Mouse (Mus musculus) thymus, postnatal 4 days (tissue): Measurements from ENCODE around the gene Echdc2.
A peak's percentile ranks its signal among the peaks of the same experiment; 100 is the strongest.
"Not testable (repeated sequence)": the region's sequence is repeated elsewhere in the genome, so short reads cannot be mapped to it uniquely, and the experiment has no call there.

Experiments used
- DNase-seq: peaks from one replicate; pipeline ENCODE4 v3.0.0; 2021

Gene Echdc2

DNA sequence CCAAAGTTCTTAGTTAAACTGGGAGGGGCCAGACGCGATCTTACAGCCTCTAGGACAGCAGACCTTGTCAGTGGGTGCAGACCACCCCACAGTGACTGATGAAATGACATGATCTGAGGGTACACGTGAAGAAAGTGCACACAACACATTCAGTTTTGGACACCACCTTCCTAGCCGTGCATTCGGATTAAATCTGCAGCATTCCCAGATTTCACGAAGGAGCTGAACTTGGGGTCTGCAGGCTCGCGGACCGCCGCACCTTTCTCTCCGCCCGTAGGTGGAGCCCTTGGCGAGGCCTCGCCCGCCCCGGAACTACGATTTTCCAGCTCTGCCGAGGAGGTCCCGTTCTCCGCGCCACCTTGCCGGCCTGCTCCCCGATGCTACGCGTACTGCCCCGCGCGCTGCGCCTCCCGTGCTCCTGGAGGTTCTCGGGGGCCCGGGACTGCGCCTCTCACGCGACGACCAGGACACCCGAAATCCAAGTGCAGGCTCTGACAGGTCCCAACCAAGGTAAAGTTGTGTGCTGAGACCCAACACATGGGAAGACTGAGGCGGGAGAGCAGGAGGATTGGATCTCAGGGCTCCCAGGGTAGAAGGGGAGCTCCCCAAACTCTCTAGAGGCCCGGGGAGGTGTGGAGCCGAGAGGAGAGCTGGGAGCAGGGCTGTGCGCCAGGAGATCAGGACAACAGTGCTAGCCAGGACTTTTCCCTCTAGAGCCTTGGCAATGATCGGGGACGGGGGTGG is at the start of gene Echdc2:
TSS of gene Echdc2 (plus strand) at position 286 of the 744 bp plus-strand sequence.
- DNase-seq, result peak; percentile 70

DNA sequence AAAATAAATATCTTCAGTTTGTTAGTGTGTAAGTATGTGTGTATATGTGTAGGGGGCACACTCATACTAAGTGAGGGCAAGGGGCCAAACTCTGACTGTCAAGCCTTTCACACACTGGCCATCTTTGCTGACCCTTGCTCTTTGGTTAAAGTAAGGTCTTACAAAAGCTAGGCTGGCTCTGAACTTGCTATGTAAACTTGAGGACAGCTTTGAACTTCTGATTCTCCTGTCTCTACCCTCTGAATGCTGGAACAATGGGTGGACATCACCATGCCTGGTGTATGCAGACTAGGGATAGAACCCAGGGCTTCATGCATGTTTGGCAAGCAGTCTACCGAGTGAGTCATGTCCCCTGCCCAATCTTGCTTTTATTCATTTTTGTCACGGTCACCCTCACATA is 48.8 kb upstream of the Echdc2 start:
- no peak for DNase-seq

DNA sequence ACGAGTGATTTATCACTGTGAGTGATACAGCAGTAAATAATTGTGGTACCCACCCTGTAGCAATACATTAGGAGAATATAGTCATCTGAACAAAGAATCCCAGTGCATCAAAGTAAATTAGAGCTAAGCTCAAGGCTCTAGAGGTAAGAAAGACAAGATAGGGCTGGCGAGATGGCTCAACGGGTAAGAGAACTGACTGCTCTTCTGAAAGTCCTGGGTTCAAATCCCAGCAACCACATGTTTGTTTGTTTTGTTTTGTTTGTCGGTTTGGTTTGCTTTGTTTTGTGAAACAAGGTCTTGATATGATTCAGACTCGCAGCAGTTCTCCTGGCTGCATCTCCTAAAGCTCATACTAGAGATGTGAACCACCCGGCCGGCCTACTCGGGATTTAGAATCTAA is 47.7 kb upstream of the Echdc2 start:
- DNase-seq, result peak; percentile 18

DNA sequence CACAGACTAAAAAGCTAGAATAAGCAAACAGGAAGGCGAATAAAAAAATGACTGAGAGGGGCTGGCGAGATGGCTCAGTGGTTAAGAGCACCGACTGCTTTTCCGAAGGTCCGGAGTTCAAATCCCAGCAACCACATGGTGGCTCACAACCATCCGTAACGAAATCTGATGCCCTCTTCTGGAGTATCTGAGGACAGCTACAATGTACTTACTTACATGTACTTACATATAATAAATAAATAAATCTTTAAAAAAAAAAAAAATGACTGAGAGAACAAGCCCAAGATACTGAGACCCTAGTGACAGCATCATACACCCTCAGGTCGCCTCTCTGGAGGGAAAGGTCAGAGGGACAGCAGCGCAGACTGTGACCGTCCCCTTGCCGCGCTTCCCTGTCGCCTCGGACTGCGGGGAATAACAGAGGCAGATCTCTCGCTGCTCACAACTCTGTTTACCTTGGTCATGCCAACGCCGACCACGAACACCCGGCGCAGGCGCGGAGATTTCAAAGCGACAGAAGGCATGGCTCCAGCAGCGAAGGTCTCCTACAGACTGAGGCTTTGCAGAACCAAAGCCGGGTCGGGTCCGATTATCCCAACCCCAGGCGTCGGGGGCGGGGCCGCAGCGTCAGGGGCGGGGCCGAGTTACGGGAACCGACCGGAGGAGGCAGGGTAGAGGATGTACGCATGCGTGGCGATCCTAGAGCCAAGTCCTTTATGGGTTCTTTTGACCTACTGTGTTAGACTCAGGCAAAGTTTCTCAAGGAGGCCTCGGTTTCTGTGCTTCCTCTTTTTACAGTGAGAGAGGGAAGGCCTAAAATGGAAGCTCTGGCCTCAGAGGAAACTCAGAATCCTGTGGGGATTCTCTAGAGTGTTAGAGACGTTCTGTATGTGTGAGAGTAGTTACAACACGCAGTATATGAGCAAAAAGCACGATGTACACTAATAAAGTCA is 47.0 kb upstream of the Echdc2 start:
- peak; percentile 95 for DNase-seq

DNA sequence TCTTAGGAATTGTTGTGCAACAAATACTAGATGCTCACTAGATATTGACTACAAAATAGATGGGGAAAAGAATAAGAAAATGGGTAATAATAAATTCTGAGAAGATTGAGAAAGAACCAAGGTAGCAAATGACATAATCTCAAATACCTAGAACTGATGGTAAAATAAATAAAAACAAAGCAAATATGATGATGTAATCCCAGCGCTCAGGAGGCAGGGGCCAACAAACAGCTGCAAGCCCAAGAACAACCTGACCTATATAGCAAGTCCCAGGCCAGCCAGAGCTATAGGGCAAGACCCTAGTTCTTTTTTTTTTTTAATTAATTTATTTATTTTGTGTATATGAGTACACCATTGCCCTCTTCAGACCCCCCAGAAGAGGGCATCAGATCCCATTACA is 41.1 kb upstream of the Echdc2 start:
- no peak for DNase-seq

DNA sequence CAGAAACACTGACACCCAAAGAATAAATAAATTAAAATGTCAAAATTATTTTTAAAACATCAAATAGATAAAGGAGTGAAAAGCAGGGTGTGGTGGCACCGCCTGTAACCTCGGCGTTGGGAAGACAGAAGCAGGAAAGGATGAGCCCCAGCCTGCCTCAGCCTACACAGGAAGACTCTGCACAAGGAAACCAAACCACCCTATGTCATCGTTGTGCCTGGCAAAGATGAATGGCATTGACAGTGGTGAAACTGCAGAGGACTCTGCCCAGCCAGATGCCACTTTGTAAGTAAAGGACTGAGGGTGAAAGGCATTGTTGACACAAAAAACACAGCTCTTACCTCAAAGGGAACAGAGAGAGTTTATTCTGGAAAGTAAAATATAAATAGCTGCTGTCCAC is 39.0 kb upstream of the Echdc2 start:
- DNase-seq, result no peak

DNA sequence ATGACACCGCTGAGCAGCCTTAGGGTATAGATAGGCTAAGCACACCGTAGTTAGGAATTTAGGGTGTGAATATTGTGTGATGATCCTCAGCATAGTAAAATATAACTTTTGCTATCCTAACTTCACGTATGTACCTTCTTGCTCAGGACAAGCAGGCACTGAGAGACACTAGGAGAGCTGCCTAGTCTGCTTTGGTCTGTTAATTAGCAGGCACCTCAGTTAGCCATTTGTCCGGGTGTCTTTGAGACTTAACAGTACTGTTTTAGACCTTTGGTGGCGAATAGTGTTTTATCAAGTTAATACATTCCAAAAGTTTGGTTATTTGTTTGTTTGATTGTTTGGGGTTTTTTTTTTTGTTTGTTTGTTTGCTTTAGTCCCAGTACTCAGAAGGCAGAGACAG is 37.7 kb upstream of the Echdc2 start:
- no peak for DNase-seq

DNA sequence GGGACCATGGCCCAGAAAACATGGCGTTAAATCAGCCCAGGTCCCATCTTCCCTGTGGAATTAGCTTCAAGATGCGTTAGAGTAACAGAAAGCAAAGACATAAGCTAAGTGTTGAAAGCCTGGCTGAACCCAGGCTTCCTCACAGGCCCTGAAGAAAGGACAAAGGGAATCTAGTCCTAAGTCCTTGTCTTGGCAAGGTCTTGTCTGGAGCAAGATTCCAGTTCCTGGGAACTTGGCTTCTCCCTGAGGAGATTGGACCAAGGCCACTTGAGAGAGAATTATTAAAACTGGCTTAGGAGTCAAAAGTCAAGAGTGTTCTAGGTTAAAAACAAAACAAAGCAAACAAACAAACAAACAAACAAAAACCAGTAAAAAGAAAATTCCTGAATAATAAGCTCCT is 36.9 kb upstream of the Echdc2 start:
- no peak for DNase-seq

DNA sequence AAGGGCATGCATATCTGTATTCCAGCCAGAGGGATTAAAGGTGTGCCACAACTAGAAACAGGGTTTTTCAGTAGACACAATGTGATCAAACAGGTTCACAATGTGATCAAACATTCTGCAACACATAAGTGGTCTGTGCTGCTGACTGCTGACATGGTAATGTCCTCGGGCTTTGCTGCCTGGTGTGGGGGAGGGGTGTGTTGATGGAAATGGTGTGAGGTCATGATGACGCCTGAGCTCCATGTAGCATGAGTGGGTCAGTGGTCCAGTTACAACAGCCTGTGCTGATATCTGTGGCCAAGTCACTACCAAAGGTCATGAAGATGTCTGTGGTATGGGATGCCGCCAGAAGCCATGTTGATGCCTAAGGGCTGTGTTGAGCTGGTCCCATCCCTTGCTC is 34.8 kb upstream of the Echdc2 start:
- no peak for DNase-seq

DNA sequence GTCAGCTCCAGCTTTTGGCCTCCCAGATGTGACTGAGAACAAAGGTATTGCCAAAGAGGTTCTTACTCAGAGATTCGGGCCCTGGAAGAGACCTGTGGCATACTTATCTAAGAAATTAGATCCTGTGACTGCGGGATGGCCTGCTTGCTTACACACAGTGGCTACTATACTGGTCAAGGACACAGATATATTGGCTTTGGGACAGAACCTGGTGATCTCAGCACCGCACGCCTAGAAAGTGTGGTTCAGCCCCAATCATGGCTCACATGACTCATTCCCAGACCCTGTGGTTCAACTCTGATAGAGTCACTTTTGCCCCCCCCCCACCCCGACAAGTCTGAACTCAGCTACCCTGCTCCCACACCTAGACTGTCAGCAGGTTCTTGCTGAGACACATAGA is 28.3 kb upstream of the Echdc2 start:
- no peak for DNase-seq

DNA sequence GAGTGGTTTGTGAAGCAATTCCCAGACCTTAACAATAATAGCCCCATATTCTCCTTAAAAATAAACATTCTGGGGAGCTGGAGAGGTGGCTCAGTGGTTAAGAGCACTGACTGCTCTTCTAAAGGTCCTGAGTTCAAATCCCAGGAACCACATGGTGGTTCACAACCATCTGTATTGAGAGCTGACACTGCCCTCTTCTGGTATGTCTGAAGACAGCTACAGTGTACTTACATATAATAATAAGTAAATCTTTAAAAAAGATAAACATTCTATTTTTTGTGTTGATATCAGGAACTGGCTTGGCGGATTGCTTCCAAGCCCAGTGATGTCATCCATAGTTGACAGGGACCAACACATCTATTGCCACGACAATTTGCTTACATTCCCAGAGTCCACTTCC is 22.1 kb upstream of the Echdc2 start:
- not testable (repeated sequence) for DNase-seq

DNA sequence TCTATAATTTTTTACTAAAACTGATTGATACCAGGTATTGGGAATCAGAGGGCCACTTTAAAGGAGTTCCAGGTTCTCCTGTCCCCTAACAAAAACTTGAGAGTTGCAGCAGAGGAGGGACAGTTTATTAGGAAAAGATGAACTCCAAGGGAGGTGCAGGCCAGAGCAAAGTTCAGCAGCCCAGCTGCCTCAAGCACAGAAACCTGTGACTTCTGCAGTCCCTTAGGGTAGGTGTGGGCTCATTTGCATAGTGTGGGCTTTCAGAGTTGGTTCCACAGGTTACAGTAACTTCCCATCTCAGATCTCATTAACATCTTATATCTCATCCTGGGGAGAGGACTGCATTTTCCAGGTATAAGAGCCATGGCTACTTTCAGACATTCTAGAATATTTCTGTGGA is 21.5 kb upstream of the Echdc2 start:
- no peak for DNase-seq

DNA sequence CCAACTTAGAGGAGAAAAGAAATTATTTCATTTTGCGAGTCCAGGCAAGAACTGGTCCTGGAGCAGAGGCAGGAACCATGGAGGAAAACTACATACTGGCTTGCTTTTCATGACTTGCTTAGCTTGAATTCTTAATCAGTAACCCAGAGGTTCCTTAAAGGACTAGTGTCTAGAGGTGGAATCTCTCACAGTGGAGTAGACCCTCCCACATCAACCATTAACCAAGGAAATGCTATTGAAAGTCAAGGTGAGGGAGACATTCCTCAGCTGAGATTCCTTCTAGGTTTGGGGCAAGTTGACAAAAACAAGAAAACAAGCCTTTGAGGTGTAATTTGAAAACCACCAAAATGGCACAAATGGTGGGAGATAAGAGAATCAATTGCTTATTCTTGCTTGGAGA is 20.4 kb upstream of the Echdc2 start, which contains the start of gene Scp2:
TSS of gene Scp2 (minus strand) at position 119 of the 400 bp plus-strand sequence.
- DNase-seq, result no peak

DNA sequence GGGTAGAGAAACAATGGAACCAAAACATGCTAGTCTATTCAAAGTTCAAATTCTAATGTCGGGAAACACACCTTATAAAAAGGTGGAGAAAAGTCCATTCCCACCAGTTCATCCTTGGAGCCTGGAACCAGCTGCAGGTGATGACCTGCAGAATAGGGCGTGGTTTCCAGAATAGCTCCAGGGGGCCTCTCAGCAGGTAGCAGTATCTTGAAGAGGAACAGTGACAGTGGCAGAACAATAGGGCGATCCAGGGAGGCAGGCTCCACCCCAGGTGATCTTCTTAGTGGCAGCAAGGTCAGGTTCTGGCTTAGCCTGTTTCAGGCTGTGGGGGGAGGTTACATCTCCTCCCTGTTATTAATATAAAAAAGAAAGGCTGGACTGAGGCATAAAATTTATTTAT is 19.7 kb upstream of the Echdc2 start:
- DNase-seq, result not testable (repeated sequence)

DNA sequence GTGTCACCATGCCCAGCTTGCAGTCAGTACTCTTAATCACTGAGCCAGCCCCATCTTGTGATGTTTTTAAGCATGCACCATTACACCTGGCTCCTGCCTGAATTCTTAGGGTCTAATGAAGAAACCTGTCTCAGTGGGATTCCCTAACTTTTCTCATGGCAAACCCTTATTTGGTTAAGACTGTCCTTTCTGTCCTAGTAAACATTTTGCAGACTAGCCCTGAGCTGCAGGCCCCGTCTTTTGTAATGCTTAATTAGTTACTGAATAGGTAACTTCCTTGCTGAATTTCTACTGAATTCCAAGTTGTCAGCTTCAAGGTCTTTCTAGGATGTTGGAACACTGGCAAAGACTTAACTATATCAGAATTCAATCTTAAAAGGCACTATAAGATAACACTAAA is 10.1 kb upstream of the Echdc2 start:
- not testable (repeated sequence) for DNase-seq

DNA sequence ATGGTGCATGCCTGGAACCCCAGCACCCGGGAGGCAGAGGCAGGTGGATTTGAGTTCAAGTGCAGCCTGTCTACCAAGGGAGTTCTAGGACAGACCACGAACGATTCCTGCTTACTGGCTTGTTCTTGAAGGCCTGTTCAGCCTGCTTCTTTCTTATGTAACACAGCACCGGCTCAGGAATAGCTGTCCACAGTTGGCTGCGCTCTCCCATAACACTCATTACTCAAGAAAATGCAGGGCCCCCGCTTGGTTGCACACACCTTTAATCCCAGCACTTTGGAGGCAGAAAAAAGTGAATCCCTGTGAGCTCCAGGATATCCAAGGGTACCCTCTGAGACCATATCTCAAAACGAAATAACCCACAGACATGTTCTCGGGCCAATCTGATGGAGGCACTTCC is 3.3 kb upstream of the Echdc2 start:
- no peak for DNase-seq

DNA sequence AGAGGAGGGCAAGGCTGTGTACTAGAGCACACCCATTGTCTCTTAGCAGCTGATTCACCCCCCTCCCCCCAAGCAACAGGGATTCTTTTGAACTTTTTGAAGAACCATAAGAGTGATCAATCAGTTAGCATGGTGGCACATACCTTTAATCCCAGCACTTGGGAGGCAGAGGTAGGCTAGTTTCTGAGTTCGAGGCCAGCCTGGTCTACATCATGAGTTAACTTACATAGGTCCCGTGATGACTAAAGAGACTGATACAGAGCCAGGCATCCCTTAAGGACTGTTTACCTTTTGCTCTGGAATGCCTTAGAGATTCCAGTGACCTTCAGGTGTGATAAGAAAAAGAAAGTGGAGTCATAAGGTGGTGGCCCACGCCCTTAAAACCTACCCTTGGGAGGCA is 1.9 kb upstream of the Echdc2 start:
- no peak for DNase-seq

DNA sequence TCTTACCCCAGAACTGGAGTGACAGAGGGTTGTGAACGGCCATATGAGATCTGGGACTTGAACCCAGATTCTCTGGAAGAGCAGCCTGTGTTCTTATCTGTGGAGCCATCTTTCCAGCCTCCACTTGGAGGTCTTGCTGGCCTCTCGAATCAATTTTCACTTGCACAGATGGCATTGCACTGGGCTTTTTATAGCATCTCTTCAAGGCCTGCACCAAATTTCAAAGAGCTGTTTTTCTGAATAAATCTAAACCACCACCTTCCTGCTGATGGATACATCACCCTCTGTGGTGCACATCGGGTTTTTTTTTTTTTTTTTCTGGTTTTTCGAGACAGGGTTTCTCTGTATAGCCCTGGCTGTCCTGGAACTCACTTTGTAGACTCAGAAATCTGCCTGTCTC is 1.6 kb downstream of the Echdc2 start:
- DNase-seq, result no peak

DNA sequence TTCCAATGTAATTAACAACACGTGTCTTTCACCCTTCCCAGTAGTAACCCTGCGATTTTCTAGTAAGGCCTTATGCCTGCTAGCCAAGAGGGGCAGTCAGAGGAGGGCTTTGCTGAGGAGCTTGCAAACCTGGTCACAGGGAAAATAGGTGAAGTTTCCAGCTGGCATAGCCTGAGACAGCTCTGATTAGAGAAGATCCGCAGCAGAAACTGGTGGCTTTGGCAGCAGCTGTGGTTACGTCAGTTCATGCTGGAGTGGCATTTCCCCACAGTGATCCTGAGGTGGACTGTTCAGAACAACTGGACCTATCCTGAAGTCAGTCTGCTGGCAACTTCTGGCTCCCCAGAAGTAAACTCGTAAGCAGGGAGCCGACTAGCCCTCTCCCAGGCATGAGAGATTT is 2.8 kb downstream of the Echdc2 start:
- DNase-seq, result no peak

DNA sequence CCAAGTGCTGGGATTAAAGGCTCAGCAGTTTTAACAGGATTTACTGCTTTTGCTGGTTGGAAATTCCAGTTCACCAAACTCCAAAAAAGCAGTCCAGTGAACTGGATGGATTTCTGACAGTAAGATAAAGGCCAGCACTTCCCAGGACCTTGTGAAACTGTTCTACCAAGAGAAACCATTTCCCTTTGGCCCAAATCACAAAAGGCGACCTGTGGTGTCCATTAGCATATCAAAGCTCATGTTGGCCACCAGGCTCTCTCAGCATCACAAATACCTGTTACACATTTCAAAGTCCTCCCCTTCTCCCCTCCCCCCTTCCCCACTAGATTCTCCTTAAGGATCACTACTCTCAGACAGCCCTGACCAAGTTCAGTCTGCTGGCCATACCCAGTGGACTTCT is 17.0 kb downstream of the Echdc2 start:
- DNase-seq, result no peak

DNA sequence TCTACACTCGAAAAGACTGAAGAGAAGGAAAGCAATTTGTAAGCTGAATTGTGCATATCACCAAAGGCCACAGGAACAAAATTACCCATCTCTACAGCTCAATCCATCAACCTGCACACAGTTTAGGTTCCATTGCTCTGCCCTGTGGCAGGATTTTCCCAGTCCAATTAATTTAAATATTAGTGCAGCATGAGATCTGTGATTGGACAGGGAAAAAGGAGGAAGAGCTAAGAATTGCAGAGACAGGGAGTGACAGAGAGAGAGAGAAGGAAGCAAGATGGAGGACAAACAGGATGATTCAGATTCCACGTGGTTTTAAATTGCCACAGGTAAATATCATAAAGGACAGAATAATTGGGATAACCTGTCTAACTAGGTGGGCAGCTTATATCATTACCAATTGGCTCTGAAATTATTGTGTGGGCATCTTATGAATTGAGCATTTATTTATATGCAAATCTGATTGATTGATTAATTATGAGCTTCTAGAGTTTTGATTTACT is 27.6 kb downstream of the Echdc2 start:
- no peak for DNase-seq

DNA sequence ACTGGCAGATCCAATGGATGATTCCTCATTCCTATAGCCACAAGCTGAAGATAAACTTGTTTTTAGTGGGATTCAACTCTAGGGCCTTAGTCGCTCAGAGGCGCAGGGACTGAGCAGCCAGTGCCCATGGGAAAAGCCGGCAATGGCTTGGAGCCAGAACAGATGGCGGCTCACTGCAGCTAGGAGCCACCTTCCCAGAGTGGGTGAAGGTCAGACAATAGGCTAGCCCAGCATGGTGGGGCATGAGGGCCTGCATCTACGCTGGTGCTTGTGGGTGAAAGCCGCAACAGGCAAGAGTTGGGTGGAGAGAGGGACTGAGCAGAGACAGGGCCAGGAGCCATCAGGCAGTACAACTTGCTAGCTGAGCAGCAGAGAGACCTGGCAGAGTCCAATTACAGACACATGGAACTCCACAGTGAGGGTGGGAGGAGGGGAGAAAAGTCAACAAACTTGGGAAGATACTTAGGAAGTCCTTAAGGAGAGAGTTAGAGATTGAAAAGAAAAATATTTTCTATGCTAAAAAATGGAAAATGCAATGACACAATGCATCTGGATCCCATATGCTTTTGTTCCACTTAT is 31.1 kb downstream of the Echdc2 start:
- DNase-seq, result no peak

DNA sequence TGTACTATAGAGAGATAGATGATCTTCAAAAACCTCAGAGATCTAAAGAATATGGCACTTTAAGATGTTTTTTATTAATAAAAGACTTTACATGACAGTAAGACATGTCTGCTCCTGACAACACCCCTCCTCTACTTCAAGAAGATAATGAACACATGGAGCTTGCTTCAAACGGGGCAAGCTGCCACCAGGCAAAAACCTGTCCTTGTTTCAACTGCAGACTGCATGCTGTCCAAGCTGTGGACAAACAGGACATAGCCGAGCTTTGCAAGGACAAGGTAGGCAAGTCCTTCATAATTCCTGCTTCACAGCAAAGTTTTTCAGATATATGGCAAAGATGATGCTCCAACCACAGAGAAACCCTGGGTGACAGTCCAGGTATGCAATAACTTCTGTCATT is 34.0 kb downstream of the Echdc2 start:
- DNase-seq, result no peak

DNA sequence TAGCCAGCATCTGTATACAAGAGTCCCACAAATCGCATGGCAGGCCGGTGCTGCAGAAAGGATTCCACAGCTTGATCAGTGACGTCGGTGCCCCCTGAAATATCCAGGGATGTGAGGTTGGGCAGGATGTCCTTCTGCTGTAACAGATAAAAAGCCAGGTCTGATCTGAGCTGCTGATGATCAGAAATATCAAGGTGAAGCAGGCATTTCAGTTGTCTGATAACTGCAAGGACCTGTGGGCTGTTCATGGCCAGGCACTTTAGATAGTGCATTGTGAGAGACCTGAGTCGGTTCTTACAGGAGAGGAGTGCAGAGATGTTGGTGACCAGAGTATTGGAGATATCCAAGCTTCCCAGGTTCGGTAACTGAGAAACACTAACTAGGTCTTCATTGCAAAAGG is 39.4 kb downstream of the Echdc2 start:
- DNase-seq, result no peak
